Mouse (Mus musculus) liver, adult (tissue): Measurements from ENCODE around the gene Galnt18.

Source experiments
- GATA4 ChIP-seq: IDR thresholded peaks from 2 replicates; pipeline ENCODE4 v1.6.1; 2014; ENCODE audit warnings: mild to moderate bottlenecking, low read length; ENCODE audit not compliant: insufficient replicate concordance

Galnt18 gene

GRCm38 (mm10) chr7:111654526-111654925, 125.3 kb downstream of the Galnt18 start:
- no peak for TF ChIP-seq GATA4

- no peak for TF ChIP-seq GATA4
Measured at GRCm38 (mm10) chr7:111644362-111644761, 135.4 kb downstream of the Galnt18 start.

GRCm38 (mm10) chr7:111638899-111639298, 140.9 kb downstream of the Galnt18 start:
- TF ChIP-seq GATA4: no peak

DNA sequence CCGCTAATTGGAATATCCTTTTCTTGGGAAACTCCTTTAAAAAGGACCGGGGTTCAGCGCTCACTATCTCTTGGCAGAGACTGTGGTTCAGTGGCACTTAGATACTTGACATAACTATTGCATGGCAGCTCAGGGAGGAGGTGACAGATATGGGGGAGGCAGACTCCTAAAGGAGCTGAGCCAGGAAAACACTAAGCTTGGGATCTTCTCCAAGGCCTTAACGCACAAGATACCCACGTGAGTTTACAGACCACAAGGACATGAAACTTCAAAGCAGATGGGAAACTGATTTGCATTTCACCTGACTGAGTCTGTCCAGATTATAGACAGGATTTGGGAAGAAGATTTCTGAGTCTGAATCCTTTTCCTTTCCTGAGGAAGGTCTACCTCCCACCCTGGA, 141.3 kb downstream of the Galnt18 start:
- no peak for TF ChIP-seq GATA4

DNA sequence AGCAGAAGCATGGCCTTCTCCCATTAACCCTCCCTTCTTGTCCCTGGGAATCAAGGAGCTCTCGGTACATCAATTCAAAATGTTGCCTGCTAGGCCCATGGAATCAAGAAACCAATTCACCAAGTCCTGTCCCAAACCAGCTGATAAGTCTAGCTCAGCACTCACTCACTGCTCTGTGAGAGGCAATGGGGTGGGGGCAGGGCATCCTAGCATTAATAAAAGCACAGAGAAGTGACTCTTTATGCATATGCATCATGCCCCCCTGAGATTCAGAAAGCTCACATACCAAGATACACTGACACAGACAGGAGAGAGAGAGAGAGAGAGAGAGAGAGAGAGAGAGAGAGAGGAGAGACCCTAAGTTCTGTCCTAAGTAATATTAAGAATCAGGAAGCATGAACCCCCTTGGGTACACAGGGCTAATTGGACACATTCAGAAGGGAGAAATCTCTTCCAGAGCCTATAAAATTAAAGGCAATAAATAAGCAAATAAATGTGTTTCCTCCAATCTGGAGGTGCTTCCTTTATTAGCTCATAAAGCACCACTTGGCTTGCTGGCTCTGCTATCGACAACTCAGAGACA, 141.8 kb downstream of the Galnt18 start:
- no peak for TF ChIP-seq GATA4

- no peak for TF ChIP-seq GATA4
Measured at GRCm38 (mm10) chr7:111636503-111636902, 143.3 kb downstream of the Galnt18 start.

DNA sequence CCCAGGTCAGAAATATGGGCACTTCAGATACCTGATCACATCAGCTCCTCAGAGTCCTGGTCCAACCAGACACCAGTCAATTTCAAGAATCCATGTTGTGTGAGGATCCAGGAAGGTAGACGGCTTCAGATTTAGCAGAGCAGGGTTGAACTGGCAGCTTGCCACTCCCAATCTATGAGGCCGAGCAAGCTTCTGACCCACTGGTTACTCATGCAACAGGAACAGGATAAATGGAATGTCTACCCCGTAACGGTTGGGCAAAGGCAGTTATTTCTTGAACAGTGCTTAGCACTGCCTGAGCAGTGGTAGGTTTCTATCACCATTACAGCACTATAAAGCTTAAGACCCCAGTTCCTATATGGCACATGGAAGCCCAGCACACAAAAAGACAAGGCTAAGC, 148.5 kb downstream of the Galnt18 start:
- no peak for TF ChIP-seq GATA4

- no peak for TF ChIP-seq GATA4
Measured at GRCm38 (mm10) chr7:111626232-111626631, 153.5 kb downstream of the Galnt18 start.

DNA sequence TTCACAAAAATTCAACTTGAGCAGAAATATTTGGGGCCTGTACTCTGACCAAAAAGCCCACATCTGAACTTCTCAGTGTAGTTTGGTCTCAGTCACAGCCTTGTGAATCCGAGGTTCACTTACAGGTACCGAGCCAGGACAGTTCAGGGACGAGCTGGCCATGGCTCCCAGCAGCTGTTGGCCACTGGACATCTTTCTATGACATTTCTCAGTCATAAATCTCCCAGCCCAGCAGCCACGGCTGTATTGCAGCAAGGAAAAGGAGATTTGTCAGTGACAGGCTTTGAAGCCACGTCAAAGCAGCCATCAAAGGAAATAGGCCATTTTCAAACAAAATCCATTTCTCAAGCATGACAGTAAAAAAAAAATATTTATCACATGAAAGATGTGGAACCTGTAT, 154.0 kb downstream of the Galnt18 start:
- no peak for TF ChIP-seq GATA4

- no peak for TF ChIP-seq GATA4
Measured at GRCm38 (mm10) chr7:111616231-111616937, 163.4 kb downstream of the Galnt18 start.

- no peak for TF ChIP-seq GATA4
Measured at GRCm38 (mm10) chr7:111614471-111614870, 165.3 kb downstream of the Galnt18 start.

GRCm38 (mm10) chr7:111607476-111607875, 172.3 kb downstream of the Galnt18 start:
- no peak for TF ChIP-seq GATA4

DNA sequence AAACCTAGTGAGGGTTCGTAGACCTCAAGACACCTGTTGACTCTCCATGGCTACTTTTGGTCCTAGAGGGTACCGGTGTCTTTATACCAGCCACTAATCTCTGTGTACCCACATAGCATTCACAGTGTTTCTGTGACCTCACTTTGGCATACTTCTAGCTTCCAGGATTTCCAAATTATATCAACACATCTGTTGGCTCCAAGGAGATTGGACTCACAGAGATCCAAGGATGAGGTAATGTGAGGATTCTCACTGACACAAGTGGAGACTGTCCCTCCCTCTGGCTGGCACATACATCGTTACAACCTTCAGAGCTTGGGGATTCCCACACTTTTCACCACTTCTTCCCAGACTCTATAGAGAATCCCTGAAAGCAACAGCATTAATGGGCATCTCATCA, 173.7 kb downstream of the Galnt18 start:
- TF ChIP-seq GATA4: no peak

- no peak for TF ChIP-seq GATA4
Measured at GRCm38 (mm10) chr7:111605663-111606062, 174.1 kb downstream of the Galnt18 start.

DNA sequence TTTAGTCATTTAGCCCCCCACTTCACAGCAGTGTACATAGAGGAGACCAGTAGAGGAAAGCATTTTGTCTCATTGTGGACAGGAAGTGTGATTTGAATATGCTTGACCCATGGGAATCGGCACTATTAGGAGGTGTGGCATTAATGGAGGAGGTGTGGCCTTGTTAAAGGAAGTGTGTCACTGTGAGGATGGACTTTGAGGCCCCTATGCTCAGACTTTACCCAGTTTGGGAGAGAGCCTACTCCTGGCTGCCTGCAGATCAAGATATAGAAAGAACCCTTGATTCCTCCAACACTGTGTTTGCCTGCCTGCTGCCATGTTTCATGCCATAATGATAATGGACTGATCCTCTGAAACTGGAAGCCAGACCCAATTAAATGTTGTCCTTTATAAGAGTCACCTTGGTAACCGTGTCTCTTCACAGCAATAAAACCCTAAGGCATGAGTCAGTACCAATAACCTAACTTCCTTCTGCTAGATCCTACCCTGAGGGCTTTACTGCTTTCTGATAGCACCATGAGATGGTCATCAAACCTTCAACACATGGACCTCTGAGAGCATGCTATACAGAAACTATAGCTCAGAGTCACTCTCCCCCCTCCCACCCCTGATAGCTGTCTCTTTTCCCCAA, 175.1 kb downstream of the Galnt18 start:
- TF ChIP-seq GATA4: no peak

DNA sequence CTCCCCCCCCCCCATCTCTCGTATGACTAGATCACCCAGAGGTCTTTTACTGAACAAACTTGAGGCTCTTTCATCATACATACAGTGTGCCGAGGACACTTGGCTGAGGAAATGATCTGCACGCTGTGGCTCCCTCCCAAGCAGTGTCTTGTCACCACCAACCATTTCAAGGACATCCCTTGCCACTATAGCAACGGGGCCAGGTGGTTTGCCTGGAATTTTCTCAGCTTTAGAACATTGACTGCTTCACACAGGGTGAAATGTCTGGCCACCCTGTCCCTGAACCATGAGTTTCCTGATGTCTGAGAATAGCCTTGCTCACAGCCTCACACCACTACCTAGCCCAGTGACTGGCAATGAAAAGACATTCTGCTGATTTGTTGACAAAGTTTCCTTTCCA, 176.6 kb downstream of the Galnt18 start:
- TF ChIP-seq GATA4: no peak
